Mouse (Mus musculus) liver, embryonic 11.5 days (tissue): ENCODE measurements around the gene Il17rc. TPM values are rescaled to one million over a fixed set of nuclear protein-coding genes. Genes with fewer than 3 reads are reported as not detected.

ENCODE experiments used
- ATAC-seq: fragments of 200-750 bp; cut with Nextera tagmentation; replicated peaks from 2 replicates; pipeline ENCODE4 v1.8.0; 2017; ENCODE audit warnings: moderate number of reproducible peaks, mild to moderate bottlenecking, moderate TSS enrichment, moderate library complexity; ENCODE audit not compliant: low FRiP score
- DNase-seq: peaks from one replicate; pipeline ENCODE4 v3.0.0-alpha.2; 2017; ENCODE audit warnings: low spot score
- H3K27ac ChIP-seq: fragments of 300-500 bp; sonication (generic); 2 replicates; pipeline ENCODE4 v1.5.1; 2014; ENCODE audit warnings: mild to moderate bottlenecking, low read depth, low read length, control low read depth
- H3K27me3 ChIP-seq: fragments of 300-500 bp; sonication (generic); replicated peaks from 2 replicates; pipeline ENCODE4 v1.6.1; 2014; ENCODE audit warnings: low read length, mixed read lengths; ENCODE audit not compliant: control insufficient read depth, insufficient read depth
- H3K36me3 ChIP-seq: fragments of 300-500 bp; sonication (generic); 2 replicates; pipeline ENCODE4 v1.6.1; 2014; ENCODE audit warnings: mild to moderate bottlenecking, low read length, moderate library complexity, mixed read lengths; ENCODE audit not compliant: control insufficient read depth, insufficient read depth
- H3K4me1 ChIP-seq: fragments of 300-500 bp; sonication (generic); replicated peaks from 2 replicates; pipeline ENCODE4 v1.6.1; 2014; ENCODE audit warnings: low read length, mixed read lengths; ENCODE audit not compliant: control insufficient read depth, insufficient read depth
- H3K4me2 ChIP-seq: fragments of 300-500 bp; sonication (generic); 2 replicates; pipeline ENCODE4 v1.6.1; 2014; ENCODE audit warnings: mild to moderate bottlenecking, control low read depth, moderate library complexity
- H3K4me3 ChIP-seq: fragments of 300-500 bp; sonication (generic); 2 replicates; pipeline ENCODE4 v1.5.1; 2014; ENCODE audit warnings: low read depth, low read length, control low read depth
- H3K9ac ChIP-seq: fragments of 300-500 bp; sonication (generic); 2 replicates; pipeline ENCODE4 v1.6.1; 2014; ENCODE audit warnings: low read depth, low read length, control low read depth
- H3K9me3 ChIP-seq: fragments of 300-500 bp; sonication (generic); 2 replicates; pipeline ENCODE4 v1.6.1; 2016; ENCODE audit warnings: low read length, inconsistent platforms, mixed read lengths; ENCODE audit not compliant: control insufficient read depth
- WGBS: fragments of 180-500 bp; shearing (Covaris S2); extraction: QIAGEN DNeasy Blood & Tissue Kit; methylation state at CpG from one replicate; pipeline ENCODE4 v1.1.7; 2014; 5-methylcytosine and 5-hydroxymethylcytosine counted together
- polyA plus RNA-seq: library from polyadenylated mRNA; unstranded; fragments of >200 nt; fragmentation: Nextera tagmentation; extraction: Ambion mirVana; gene quantifications from 2 replicates; pipeline ENCODE4 v1.2.1, GENCODE M21; 2014

Gene Il17rc
- 4.6 and 5.3 TPM in 2 replicates for polyA plus RNA-seq

GRCm38 (mm10) chr6:113471297-113471936 lies at the start of gene Il17rc:
Il17rc (plus strand) TSS chr6:113471427.
- Histone ChIP-seq H3K27me3 (peaks cover 28% of the 10 kb centered on the region), H3K4me1 (peaks cover 11% of the 10 kb centered on the region), H3K36me3 (no peaks in the 10 kb centered on the region), H3K4me2 (peak within 1 kb of the TSS; percentile 39), H3K9ac (peak within 1 kb of the TSS; percentile 6; the same call in 1 of the 2 replicates), H3K27ac (no peak within 1 kb of the TSS), H3K9me3 (no peaks in the 10 kb centered on the region), H3K4me3 (peak within 1 kb of the TSS; percentile 18; the same call in 1 of the 2 replicates)
- DNase-seq (no peak), ATAC-seq (0 out of 2 replicates have a peak, but pooled peaks have one; percentile 9)
- WGBS, result 37% methylated on average over 12 of the region's 12 CpGs

DNA sequence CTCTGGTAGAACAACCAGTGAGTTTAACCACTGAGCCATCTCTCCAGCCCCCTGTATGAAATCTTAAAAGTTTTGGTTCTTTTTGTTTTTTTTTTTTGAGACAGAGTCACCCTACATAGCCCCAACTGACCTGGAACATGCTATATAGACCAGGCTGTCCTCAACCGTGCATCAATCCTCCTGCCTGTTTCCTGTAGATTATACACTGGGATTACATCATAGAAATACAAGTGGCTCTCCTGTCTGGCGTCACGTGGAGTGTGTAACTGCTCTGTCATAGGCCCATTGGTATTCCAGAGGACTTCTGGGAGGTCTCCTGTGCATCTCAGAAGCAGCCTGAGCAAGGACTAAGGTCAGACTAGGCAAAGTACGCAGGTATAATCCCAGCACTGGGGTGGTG lies 48.2 kb upstream of the Il17rc start:
- Histone ChIP-seq H3K4me2 (no peak overlapping the region), H3K36me3 (no peaks in the 10 kb centered on the region), H3K9ac (no peak overlapping the region), H3K4me1 (peaks cover 6% of the 10 kb centered on the region), H3K9me3 (no peaks in the 10 kb centered on the region), H3K27ac (no peak overlapping the region), H3K27me3 (no peaks in the 10 kb centered on the region), H3K4me3 (no peak overlapping the region)
- DNase-seq, result no peak
- no peak for ATAC-seq
- WGBS, result 45% methylated on average over 4 of the region's 4 CpGs

DNA sequence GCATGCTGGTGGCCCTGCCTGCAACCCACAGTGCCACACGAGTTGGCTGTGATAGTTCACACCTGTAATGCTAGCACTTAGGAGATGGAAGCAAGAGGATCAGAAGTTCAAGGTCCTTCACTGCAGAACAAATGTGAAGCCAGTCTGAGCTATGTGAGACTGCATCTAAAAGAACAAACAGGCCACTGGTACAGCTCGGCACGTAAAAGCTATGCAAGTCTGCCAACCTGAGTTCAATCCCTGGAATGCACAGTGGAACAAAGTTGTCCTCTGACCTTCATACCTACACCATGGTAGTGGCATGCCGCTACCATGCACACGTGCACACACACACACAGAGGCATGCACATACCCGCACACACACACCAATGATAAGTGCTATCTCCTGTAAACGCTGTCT lies 47.0 kb upstream of the Il17rc start:
- H3K4me1 ChIP-seq, result no peaks in the 10 kb centered on the region
- ATAC-seq, result no peak
- WGBS, result 72% methylated on average over 7 of the region's 7 CpGs
- no peaks in the 10 kb centered on the region for H3K36me3 ChIP-seq
- no peak overlapping the region for H3K9ac ChIP-seq
- no peaks in the 10 kb centered on the region for H3K27me3 ChIP-seq
- H3K27ac ChIP-seq, result no peak overlapping the region
- no peak overlapping the region for H3K4me3 ChIP-seq
- DNase-seq, result no peak
- no peak overlapping the region for H3K4me2 ChIP-seq
- no peaks in the 10 kb centered on the region for H3K9me3 ChIP-seq

DNA sequence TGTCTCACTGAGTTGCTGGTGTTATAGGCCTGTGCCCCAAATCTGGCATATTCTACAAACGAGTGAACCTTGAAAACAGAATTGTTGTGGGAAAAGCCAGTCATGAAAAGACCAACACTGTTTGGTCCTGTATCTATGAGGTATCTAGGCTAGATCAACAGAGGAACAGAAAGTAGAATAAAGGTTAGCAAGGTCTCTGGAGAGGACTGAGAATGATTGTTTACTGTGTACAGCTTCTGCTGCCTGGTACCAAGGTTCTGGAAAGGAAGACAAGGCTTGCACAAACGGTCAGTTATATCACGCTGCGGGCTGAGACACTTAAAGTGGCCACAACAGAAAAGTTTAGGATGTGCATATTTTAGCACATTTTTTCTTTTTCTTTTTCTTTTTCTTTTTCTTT lies 44.5 kb upstream of the Il17rc start:
- no peak overlapping the region for H3K4me3 ChIP-seq
- ATAC-seq, result no peak
- DNase-seq, result no peak
- no peaks in the 10 kb centered on the region for H3K36me3 ChIP-seq
- H3K9me3 ChIP-seq, result no peaks in the 10 kb centered on the region
- no peak overlapping the region for H3K27ac ChIP-seq
- H3K4me1 ChIP-seq, result no peaks in the 10 kb centered on the region
- WGBS, result 91% methylated on average over 4 of the region's 4 CpGs
- H3K9ac ChIP-seq, result no peak overlapping the region
- H3K27me3 ChIP-seq, result no peaks in the 10 kb centered on the region
- H3K4me2 ChIP-seq, result no peak overlapping the region

DNA sequence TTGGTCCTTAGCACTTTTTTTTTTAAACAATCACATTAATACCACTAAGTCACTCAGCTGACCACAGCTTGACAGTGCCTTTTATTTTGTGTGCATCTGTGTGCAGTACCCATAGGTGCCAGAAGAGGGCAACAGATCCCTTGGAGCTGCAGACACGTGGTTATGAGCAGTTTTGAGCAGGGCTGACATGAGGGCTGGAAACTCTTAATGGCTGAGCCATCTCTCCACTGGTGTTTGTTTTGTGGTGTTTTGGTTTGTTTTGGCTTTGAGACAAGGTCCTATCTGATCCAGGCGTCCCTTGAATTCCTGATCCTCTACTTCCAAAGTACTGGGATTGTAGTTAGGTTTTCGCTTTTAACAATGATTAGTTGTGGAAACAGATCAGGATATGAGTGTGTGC lies 43.8 kb upstream of the Il17rc start:
- no peaks in the 10 kb centered on the region for H3K36me3 ChIP-seq
- H3K4me1 ChIP-seq, result no peaks in the 10 kb centered on the region
- no peaks in the 10 kb centered on the region for H3K9me3 ChIP-seq
- no peak for ATAC-seq
- 64% methylated on average over 3 of the region's 3 CpGs for WGBS
- H3K9ac ChIP-seq, result no peak overlapping the region
- H3K4me3 ChIP-seq, result no peak overlapping the region
- no peak for DNase-seq
- no peak overlapping the region for H3K4me2 ChIP-seq
- no peaks in the 10 kb centered on the region for H3K27me3 ChIP-seq
- no peak overlapping the region for H3K27ac ChIP-seq

DNA sequence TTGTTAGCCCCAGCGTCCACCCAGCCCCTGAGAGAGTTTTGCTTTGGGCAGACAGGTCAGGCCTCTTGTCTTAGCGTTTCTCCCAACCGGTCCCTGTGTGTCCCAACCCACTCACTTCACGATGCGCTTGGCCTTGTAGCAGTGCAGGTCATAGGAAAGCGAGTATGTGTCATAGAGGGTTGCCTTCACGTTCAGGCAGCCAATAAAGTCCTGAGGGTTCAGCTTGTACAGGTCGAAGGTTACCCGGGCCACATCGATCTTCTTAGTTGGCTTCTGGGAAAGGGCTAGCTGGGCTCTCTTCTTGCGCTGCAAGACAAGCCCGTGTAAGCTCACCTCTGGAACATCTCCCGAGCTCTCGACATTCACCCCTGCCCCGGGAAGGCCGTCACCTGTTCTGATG lies 43.2 kb upstream of the Il17rc start:
- 85% methylated on average over 16 of the region's 16 CpGs for WGBS

GRCm38 (mm10) chr6:113429965-113430364 lies 41.3 kb upstream of the Il17rc start:
- Histone ChIP-seq H3K9ac (no peak overlapping the region), H3K27ac (no peak overlapping the region), H3K36me3 (no peaks in the 10 kb centered on the region), H3K27me3 (no peaks in the 10 kb centered on the region), H3K4me2 (no peak overlapping the region), H3K4me3 (no peak overlapping the region), H3K4me1 (no peaks in the 10 kb centered on the region), H3K9me3 (no peaks in the 10 kb centered on the region)
- WGBS, result 58% methylated on average over 3 of the region's 3 CpGs
- DNase-seq (no peak), ATAC-seq (no peak)

More for the DNA sequence above, 43.2 kb upstream of the Il17rc start:
- no peak overlapping the region for H3K9ac ChIP-seq
- no peak overlapping the region for H3K27ac ChIP-seq
- H3K36me3 ChIP-seq, result no peaks in the 10 kb centered on the region
- no peaks in the 10 kb centered on the region for H3K9me3 ChIP-seq
- DNase-seq (no peak), ATAC-seq (no peak)
- H3K4me2 ChIP-seq, result no peak overlapping the region
- H3K4me1 ChIP-seq, result no peaks in the 10 kb centered on the region
- H3K4me3 ChIP-seq, result no peak overlapping the region
- no peaks in the 10 kb centered on the region for H3K27me3 ChIP-seq

DNA sequence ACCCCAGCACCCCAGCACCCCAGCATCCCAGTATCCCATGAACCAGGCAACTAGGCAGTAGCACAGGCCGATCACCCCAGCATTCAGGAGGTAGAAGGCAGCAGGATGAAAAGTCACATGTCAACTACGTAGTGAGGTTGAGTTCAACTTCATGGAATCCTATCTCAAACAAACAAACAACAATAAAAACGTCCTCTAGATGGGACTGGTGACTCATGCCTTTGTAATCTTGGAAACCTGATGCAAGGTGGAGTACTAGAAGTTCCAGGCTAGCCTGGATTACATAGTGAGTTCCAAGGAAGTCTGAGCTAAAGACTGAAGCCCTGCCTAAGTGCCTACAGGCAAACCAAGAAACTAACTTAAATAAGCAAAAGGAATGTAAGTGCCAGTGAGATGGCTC lies 40.4 kb upstream of the Il17rc start:
- H3K27ac ChIP-seq, result no peak overlapping the region
- ATAC-seq, result no peak
- H3K4me3 ChIP-seq, result no peak overlapping the region
- H3K36me3 ChIP-seq, result no peaks in the 10 kb centered on the region
- DNase-seq, result no peak
- H3K27me3 ChIP-seq, result no peaks in the 10 kb centered on the region
- H3K9me3 ChIP-seq, result no peaks in the 10 kb centered on the region
- no peak overlapping the region for H3K9ac ChIP-seq
- whole genome bisulfite sequencing, result 61% methylated on average over 3 of the region's 3 CpGs
- no peak overlapping the region for H3K4me2 ChIP-seq
- no peaks in the 10 kb centered on the region for H3K4me1 ChIP-seq

DNA sequence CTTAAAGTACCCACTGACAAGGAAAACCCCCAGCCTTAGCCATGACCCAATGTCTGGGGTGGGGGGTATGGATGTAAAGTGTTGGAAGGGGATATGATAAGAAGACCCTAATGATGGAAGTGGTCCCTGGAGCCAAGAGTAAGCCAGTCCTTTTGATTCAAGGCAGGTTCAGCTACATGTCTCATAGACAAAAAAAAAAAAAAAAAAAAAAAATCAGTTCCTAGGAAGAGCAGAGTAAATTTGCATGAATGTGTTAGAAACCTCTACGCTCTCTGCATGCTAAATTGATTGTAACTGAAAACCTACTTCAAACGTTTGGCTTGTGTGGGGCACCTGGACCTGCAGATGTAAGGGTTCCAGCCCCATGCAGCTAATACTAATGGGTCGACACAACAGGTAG lies 39.4 kb upstream of the Il17rc start:
- no peak overlapping the region for H3K9ac ChIP-seq
- WGBS, result 57% methylated on average over 3 of the region's 3 CpGs
- no peaks in the 10 kb centered on the region for H3K9me3 ChIP-seq
- H3K27ac ChIP-seq, result no peak overlapping the region
- ATAC-seq (no peak), DNase-seq (no peak)
- no peak overlapping the region for H3K4me2 ChIP-seq
- no peaks in the 10 kb centered on the region for H3K27me3 ChIP-seq
- no peak overlapping the region for H3K4me3 ChIP-seq
- H3K36me3 ChIP-seq, result no peaks in the 10 kb centered on the region
- H3K4me1 ChIP-seq, result no peaks in the 10 kb centered on the region
